Mouse (Mus musculus) lung, postnatal 10 days (tissue): ENCODE measurements at regions not wholly inside any gene's neighbourhood (a gene's known extent, or its start where the extent isn't known, plus 50 kb on each side); places are given as distances from the start of the nearest gene placed in this dataset.
"Not testable (repeated sequence)": the region's sequence is repeated elsewhere in the genome, so short reads cannot be mapped to it uniquely, and the experiment has no call there.

Experiments
- DNase-seq: peaks from one replicate; pipeline ENCODE4 v3.0.0; 2021

DNA sequence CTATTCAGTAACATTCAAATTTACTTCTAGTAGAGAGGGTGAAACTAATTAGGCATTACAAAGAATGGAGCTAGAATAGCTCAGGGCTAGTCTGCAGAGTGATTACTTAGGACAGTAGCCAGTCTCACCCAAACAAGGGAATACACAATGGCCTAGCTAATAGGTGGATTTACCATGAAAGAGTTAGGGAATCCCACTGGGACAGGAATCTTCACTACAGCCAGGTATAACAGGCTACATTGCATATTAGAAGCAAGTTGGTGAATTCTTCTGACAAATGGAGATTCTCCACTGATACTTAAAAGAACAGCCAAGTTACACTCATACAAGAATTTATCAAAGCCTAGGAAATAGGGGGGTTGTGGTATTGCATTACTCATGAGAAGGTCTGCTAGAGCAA, 670.2 kb upstream of the Chrm3 start:
- not testable (repeated sequence) for DNase-seq

DNA sequence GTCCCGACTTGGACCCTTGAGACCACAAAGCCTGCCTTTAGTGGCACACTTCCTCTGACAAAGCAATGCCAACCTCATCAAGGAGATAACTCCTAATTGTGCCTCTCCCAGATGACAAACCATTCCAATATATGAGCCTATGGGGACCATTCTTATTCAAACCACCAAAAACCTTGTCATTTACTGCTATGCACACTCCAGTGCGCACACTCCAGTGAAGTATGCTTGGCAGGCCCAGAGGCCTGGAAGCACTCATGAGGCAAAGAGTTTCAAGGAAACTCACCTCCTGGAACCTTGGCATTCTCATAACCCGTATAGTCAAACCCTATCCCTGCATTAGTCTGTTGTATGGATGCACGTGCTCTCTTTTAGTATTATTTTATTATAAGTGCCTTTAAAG, 669.7 kb upstream of the Chrm3 start:
- DNase-seq = no peak

DNA sequence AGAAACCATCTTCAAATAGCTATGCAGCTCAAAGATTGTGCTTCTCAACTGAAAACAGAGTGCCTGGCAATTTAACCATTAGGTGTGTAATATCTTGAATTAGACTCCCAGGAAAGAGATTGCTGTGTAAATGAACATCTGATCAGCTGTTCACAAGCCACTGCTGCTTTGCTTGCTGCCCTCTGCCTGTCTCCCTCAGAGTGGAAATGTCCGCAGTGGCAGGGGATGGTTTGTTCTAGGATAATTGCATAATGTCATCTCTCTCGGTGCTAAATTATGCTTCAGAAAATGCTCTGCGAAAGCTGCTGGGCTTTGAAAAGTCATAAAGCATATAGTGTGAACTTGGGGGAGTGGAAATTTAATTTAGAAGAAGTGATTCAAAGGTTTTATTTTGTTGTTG, 665.3 kb upstream of the Chrm3 start:
- no peak for DNase-seq

DNA sequence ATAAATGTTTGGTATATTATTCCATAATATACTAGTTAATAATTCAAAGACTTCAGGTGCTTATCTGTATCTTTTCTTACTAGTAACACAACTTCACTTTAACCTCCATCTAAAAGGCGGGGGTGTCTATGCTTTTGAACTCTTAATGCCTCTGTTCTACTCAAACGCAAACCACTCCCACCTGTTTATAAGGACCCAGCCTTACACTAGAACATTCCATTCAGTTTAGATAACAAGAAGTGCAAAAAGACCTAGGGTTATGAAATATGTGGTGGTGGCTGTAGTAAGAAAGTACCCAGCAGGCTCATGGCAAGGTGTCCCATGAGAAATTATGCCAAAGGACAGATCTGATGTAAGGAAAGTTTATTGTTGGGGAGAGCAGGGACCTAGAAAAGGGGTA, 663.8 kb upstream of the Chrm3 start:
- no peak for DNase-seq

DNA sequence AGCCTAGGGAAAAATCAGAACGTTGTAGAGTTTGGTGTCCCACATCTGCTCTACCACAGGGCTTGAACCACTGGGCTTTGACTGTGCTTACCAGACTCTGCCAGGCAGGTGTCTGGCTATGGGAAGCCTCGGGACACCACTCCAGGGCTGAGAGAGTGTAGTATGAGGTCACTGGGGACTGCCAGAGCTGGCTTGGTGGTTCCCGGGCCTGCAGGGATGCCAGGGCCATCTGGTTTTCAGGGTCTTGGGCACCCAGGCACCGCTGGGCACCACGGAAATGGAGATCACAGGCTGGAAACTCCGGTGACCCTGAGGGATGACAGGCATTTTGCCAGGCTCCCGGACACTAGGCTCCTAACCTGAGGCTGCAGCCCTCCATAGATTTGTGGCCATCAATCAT, 656.9 kb upstream of the Chrm3 start:
- no peak for DNase-seq

DNA sequence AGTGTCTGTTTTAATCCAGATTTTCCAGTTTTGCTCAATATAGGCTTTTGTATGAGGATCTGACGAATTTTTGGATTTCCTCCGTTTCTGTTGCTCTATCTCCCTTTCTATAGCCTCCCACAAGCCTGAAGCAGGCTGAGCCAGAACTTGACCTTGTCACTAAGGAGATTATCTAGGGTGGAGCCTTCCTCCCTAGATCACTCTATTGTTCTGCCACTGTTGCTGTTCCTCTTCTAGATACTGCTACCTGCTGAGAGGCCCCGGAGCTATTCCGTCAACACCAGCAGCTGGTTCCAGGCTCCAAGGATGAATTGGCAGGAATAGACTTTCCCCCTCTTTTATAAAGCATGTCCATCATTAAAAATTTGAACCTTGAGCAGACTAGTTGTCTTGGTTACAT, 644.7 kb upstream of the Chrm3 start:
- no peak for DNase-seq

DNA sequence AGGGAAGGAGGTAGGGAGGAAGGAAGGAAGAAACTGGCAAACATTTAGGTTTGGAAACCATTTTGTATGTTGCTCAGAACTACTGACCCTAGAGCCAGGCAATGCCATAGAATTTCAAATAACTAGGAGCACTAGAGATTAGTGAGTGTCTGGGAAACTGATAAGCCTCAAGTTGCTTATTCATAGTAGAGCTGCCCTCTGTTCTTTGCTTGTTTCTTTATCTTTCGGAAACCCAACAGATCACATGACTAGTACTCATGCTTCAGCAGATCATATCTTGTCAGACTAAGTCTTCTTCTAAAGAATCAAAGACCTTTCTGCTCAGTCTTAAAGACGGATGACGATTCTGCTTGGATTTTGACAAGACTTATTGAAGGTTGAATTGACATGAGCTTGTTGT, 630.5 kb upstream of the Chrm3 start:
- no peak for DNase-seq

DNA sequence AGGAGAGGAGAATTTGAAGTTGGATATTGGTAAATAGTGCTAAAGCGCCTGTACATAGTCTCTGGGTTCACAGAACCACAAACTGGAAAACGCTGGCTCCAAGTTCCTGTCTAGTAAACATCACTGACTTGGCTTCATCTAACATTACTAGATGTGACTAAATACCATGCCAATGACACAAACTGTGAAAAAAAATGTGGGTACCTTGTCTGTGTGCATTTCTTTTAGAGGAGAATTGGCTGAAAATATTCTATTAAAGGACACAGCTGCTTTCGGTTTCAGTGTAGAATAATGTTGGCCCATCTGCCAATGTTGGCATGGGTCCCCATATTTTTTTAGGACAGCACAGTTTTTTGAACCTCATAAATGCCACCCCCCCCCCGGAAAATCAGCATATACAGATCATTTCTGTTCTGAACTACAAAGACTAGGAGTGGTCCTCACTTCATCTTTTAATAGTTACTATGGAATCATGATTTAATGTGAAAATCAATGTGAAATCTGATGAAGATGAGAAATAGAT, 629.9 kb upstream of the Chrm3 start:
- DNase-seq = no peak

DNA sequence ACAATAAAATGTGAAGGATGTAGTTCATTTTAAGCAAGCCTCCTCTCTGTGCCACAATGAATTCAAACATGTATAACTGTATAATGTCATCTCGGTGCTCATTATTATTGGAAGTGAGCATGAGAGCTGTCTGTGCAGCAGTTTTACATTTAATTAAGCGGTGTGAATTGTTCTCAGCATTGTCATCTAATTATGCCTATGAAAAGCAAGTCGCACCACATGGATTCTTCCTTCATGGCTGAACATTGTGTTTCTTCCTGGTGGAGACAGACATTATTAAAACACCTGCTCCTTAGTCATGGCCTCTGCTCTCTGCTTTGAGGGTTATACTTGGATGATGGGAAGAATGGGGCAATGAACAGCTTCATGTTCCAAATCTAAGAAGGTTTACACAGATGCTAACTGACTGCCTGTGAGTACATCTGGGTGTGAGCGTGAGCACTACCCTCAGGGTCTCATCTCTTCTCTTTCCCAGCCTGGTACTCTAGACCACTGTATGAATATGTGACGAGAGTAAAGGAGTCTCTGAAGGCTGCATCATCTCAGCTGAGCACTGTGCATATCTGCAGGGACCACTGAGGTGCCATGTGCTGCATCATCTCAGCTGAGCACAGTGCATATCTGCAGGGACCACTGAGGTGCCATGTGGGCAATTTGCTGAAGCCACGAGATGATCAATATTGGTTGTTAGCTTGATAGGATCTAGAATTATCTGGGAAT, 628.6 kb upstream of the Chrm3 start:
- DNase-seq = no peak

DNA sequence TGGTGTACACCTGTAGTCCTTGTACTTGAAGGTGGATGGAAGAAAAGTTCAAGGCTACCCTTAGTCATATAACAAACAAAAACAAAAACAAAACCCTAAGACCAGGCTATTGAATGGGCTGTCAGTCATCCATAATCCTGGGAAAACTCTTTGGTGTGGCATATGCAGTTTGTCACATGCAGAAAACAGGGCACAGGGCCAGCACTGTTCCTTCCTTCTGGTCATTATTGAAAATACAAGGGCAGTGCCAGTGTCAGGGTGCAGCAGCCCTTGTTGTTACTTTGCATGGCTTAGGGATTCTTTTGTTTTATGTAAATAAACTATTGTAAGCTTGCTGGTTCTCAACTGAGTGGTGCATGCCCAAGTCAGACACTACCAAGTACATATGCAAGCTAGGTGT, 623.1 kb upstream of the Chrm3 start:
- no peak for DNase-seq

DNA sequence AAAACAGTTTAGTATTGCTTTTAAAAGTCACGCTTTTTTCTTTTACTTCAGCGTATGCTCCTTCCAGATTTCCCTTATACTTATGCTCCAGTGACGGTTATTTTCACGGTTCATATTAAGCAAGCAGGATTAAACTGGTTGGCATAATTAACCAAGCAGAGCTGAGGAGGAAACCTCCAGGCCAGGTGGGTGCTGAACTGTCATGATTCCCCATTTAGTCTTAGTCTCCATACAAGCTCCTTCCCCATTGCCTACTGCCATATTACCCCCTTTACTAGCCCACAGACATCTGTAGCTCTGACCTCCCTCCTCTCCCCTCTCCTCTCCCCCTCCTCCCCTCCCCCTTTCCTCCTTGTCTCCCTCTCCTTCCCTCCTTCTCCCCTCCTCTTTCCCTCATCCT, 621.9 kb upstream of the Chrm3 start:
- DNase-seq = no peak

DNA sequence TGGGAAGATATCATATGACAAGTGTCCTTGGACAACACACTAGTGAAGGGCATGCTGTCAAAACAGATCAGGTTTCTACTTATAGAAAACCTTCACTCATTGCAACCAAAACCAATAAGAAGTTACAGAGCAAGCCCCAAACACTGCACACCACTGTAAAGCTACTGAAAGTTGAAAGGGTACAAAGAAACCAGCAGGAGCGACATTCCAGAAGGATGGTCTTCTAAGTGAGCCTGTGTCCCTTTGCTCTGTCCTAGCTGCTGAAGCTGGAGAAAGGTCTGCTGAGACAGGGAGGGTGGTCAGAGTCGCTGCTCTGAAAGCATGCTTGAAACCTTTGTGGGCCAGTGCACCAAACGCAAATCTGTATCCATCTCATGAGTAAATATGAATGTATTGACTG, 611.3 kb upstream of the Chrm3 start:
- DNase-seq = no peak

DNA sequence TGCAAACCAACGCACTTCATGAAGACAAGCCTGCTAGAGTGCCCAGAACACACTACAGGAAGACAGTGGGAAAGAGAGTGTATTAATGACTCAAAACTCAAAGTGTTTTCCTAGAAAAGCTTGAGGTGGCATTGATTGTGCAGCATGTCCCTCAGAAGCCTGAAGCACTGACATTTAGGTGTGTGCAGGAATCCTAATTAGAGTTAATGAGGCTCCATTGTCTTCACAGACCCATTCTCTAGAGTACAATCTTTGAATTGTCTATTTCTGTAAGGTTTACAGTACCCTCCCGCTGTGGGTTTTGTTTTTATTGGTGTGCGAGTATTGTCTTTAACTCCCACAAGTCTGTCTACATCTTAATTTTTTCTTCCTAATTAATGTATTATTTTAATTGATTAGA, 610.1 kb upstream of the Chrm3 start:
- DNase-seq = no peak

DNA sequence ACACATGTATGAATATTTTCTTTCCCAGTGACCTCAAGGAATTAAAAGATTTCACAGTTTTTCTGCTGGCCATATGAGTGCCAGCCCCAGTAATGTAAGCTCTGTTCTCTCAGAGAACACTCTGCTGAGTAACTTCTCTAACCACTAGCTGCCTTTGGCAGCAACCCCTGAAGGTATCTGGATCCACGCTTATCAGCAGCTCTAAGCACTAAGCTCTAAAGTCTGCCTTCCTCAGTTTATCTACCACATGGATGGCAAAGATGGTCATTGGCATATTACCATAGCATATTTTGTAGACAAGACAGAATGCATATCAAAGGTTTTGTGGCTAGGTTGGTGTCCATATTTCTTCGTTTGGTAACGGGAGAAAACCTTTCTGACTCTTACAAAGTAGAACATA, 592.3 kb upstream of the Chrm3 start:
- DNase-seq = no peak

DNA sequence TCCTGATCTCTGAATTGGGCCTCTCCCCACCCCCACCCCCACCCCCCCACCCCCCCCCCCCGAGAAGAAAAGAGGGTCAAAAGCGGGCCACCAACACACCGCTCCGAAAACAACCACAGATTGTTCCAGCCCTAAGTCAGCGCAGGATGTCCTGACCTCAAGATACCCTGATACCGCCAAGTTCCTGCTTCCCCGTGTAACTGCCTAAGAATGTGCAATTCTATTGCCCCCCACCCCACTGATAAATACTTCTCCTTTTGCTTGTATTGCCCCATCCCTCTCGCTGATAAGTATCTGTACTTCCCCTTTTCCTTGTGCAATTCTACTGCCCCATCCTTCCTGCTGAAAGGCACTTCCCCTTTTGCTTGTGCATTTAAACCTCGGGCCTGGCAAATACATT, 590.0 kb upstream of the Chrm3 start:
- DNase-seq = not testable (repeated sequence)

DNA sequence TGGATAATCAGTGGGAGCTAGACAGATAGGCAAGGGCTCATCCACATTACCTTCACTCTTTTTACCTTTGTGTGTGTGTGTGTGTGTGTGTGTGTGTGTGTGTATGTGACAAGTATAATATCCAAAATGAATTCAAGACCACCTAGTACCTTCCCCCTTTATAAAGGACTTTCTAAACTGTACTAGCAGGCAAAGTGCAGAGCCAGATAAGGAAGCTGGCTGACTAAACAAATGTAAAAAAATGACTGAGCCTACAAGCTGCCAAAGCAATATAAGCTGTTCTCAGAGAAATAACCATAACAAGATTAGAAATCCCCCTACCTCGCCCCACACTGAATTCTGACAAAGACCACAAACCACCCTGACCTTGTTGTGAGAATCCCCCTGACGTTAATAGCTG, 586.8 kb upstream of the Chrm3 start:
- DNase-seq = no peak

DNA sequence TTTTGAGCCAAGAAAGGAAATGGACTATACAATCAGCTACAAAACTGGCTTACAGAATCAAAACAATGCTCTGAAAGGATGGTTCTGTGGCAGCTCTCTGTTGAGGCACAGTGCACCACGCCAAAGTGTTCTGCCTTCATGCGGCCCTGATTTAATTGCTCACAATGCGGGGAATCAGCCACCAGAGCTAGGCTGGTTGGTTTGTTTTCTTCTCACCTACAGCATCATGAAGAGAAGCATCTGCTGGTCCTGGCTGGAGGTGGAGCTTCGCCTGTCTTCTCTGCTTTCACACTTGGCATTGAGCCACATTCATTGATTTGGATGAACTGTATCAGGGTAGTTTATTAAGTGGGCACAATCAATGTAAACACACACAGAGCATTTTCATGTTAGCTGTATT, 583.2 kb upstream of the Chrm3 start:
- no peak for DNase-seq

DNA sequence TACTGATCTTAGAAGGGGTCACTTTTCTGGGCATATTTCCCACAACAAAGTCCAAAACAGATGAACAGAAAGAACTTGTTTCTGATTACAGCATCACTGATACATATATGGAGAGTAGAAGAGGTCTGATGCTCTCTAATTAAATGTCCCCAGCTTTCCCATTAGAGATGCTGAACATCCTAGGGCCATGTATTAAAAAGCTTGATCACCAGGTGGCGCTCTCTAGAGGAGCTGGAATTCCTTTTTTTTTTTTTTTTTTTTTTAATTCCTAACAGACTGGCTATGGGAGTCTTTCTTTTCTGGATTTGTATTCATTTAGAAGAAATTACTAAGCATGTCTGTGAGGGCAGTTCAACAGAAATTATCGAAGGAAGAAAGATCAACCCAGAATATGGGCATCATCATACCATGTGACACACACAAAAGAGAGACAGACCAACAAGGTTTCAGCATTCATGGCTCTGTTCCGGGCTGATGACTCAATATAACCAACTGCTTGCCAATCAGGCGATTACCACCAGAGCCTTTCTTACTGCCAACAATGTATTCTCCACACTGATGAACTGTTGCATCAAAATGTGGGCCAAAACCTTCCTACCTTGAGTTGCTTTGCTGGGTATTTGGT, 581.5 kb upstream of the Chrm3 start:
- peak; percentile 36 for DNase-seq

DNA sequence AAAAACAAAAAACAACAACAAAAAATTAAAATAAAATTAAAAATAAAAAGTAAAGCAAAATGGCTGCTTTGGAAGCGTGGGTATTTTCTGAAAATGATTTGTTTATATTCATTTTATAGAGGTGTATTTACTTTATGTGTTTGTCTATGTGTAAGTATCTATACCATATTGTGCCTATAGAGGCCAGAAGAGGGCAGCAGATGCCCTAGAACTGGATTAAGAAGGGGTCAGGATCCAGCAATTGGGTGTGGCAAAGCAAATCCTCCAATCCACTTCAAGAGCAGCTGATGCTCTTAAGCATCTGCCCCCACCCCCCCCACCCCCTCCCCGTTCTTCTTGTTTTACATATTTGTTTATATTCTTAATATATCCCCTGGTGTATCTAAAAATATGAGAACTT, 577.6 kb upstream of the Chrm3 start:
- DNase-seq = no peak

DNA sequence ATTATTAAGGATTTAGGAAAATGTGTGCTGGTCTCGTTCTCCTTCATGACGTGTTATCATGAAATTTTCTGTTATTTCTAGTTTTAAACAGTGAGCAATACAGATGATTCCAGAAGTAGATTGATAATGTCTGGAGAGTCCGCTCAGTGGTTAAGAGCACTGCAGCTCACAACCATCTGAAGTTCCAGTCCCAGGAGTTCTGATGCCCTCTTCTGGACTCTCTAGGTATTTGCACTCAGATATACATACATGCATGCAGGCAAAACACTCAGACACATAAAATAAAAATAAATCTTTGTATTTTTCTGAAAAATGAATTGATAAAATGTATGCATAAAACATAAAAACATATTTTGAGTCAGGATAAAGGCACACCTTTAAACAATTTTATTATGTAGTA, 570.1 kb upstream of the Chrm3 start:
- no peak for DNase-seq

DNA sequence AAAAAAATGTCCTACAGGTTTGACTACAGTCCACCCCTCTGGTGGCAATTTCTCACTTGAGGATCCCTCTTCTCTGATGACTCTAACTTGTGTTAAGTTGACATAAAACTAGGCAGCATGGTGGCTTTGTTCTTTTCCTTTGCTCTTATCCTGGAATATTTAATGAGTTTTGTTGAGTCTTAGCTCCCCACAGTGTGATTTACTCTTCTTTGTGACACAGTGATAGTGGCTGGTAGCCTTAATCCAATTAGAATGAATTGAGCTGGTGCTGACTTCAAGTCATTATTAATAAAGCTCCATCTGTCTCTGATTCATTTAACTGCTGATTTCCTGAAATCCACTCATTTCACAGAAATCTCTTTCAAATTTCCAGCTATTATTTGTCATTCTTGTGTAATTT, 553.7 kb upstream of the Chrm3 start:
- no peak for DNase-seq

DNA sequence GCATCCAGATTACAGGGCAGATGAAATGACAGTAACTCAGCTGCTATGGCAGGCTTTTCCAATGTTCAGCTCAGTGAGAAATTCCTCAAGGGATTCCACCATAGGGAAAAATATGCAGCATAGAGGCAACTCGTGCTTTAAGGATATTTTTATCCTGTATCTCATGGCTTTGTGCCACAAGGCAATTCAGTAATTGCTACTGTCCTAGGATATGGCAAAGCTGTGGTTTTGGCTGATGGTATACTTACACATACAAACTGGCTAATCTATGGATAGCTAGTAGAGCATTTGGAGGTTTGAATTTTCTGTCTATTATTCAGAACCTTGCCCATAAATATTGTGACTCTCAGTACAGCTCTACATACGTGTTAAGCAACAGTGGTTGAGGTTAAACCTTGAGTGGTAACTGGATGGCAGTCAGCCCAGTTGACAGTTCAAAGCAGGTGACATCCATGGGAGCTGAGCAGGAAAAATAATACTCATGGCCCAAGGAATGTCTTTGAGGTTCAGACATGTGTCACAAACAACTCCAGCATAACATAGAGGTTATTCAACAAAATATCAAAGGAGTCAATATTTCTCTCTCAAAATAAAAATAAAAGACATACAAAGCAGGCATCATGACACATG, 548.6 kb upstream of the Chrm3 start:
- no peak for DNase-seq

DNA sequence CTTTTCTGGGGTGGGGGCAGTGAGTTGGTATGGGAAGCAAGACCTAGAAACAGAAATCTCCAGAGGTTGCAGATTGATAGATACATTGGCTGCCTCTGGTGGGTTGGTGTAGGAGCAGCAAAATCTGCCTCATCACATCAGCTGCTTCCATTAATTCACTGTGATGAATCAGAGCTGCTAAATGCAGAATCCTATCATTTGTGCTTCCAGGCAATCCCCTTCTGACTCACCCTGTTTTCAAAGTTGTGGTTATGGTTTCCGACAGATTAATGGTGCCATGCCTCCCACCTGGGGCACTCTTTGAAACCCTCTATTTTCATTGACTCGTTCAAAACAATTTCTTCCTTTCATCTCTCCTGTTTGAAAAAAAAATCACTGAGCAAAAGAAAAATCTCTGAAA, 507.2 kb upstream of the Chrm3 start:
- DNase-seq = no peak

DNA sequence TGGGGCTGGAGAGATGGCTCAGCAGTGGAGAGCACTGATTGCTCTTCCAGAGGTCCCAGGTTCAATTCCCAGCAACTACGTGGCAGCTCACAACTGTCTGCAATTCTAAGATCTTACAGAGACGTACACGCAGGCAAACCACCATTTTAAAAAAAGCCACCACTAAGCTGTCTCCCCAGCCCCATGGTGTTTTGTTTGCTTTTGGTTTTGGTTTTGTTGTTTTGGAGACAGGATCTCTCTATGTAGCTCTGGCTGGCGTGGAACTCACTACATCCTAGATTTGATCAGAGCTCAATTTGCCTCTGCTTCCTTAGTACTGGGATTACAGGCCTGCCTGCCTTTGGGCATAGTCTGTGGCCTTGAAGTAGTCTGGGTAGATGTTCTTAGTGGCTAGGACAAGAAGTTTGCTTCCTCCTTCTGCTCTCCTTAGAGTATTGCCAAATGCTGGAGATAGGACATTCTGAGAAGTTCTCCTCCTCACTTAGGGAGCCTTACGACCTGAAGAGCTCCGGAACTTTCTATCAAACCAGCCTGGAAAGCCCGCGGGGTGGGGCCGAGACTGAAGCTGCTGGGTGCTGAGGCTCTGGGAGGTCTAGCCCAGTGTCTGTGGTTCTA, 495.4 kb upstream of the Chrm3 start:
- DNase-seq = not testable (repeated sequence)
